Comparison of ENCODE assay signal across 21 mouse cellular contexts in genomic region chr13:83583881-83584280, GRCm38 (mm10).
DNase-seq lines count a peak whose midpoint lies in the region; ATAC-seq lines count a peak whose summit lies in the region.
"Had no signal": no experiment of that assay in that cellular context is flagged by ENCODE, and none has a peak within 500 bp of the region (broad histone marks: within the 10 kb centered on the region; RNA-seq: fewer than 3 reads in every experiment).

No protein-coding gene starts in this region.

- peak; percentile 80 for DNase-seq in heart, adult 11 months
- DNase-seq in heart, adult 9 months (ENCODE audit: low spot score in 2 of 2): no peak
- DNase-seq: adrenal gland, postnatal 36 days; cerebellum, postnatal 14 days; gastrocnemius, postnatal 14 days; kidney, postnatal 10 days; lung, adult 2 months; lung, postnatal 4 days had no signal

- no peaks in the 10 kb centered on the region for H3K27me3 ChIP-seq in hindbrain, embryonic 16.5 days (replicated peaks; ENCODE audit: control insufficient read depth, insufficient read depth, low read length)
- H3K27me3 ChIP-seq in hindbrain, embryonic 12.5 days: no peaks in the 10 kb centered on the region
- H3K27me3 ChIP-seq in forebrain, embryonic 15.5 days: no peaks in the 10 kb centered on the region
- no peaks in the 10 kb centered on the region for H3K27me3 ChIP-seq in intestine, embryonic 16.5 days (replicated peaks; ENCODE audit: control insufficient read depth, insufficient read depth, low read length)
- H3K27me3 ChIP-seq: embryonic facial prominence, embryonic 13.5 days had no signal

- H3K4me3 ChIP-seq in hindbrain, embryonic 16.5 days (ENCODE audit: low read length): no peak overlapping the region
- no peak overlapping the region for H3K4me3 ChIP-seq in hindbrain, embryonic 12.5 days
- H3K4me3 ChIP-seq in brown adipose tissue, adult 24 weeks (ENCODE audit: insufficient read depth, low read depth, low read length): no peak overlapping the region
- no peak overlapping the region for H3K4me3 ChIP-seq in forebrain, embryonic 15.5 days
- H3K4me3 ChIP-seq in intestine, embryonic 16.5 days (ENCODE audit: low read length): no peak overlapping the region
- H3K4me3 ChIP-seq: embryonic facial prominence, embryonic 13.5 days; hindbrain, embryonic 10.5 days; layer of hippocampus, adult 2 months; limb, embryonic 10.5 days; midbrain, embryonic 10.5 days had no signal

- no peak overlapping the region for H3K9ac ChIP-seq in hindbrain, embryonic 16.5 days (ENCODE audit: low read depth, low read length)
- H3K9ac ChIP-seq in hindbrain, embryonic 12.5 days: no peak overlapping the region
- H3K9ac ChIP-seq in forebrain, embryonic 15.5 days (replicated peaks): no peak overlapping the region
- H3K9ac ChIP-seq in intestine, embryonic 16.5 days (ENCODE audit: low read depth, low read length): no peak overlapping the region
- H3K9ac ChIP-seq: embryonic facial prominence, embryonic 13.5 days had no signal

- H3K4me1 ChIP-seq in hindbrain, embryonic 16.5 days (ENCODE audit: control insufficient read depth, insufficient read depth, low read depth, low read length): no peaks in the 10 kb centered on the region
- H3K4me1 ChIP-seq in hindbrain, embryonic 12.5 days: no peaks in the 10 kb centered on the region
- peaks cover 13% of the 10 kb centered on the region for H3K4me1 ChIP-seq in brown adipose tissue, adult 24 weeks (ENCODE audit: control insufficient read depth, insufficient read depth, insufficient read length, low read length)
- no peaks in the 10 kb centered on the region for H3K4me1 ChIP-seq in forebrain, embryonic 15.5 days
- H3K4me1 ChIP-seq in intestine, embryonic 16.5 days (ENCODE audit: control insufficient read depth, insufficient read depth, low read length): no peaks in the 10 kb centered on the region
- H3K4me1 ChIP-seq: embryonic facial prominence, embryonic 13.5 days; hindbrain, embryonic 10.5 days; limb, embryonic 10.5 days; midbrain, embryonic 10.5 days had no signal

- H3K9me3 ChIP-seq in hindbrain, embryonic 16.5 days (ENCODE audit: control insufficient read depth, low read length): no peaks in the 10 kb centered on the region
- H3K9me3 ChIP-seq in hindbrain, embryonic 12.5 days (replicated peaks): no peaks in the 10 kb centered on the region
- H3K9me3 ChIP-seq in forebrain, embryonic 15.5 days: no peaks in the 10 kb centered on the region
- H3K9me3 ChIP-seq in intestine, embryonic 16.5 days (ENCODE audit: control insufficient read depth, low read length): no peaks in the 10 kb centered on the region
- H3K9me3 ChIP-seq: embryonic facial prominence, embryonic 13.5 days; hindbrain, embryonic 10.5 days; limb, embryonic 10.5 days; midbrain, embryonic 10.5 days had no signal

- peak; percentile 63; the same call in 1 of the 2 replicates for ATAC-seq in hindbrain, embryonic 16.5 days
- ATAC-seq in hindbrain, embryonic 12.5 days (ENCODE audit: low FRiP score): no peak
- ATAC-seq in forebrain, embryonic 15.5 days (replicated peaks): 0 out of 2 replicates have a peak, but pooled peaks have one; percentile 32
- no peak for ATAC-seq in intestine, embryonic 16.5 days
- ATAC-seq: intestine, postnatal 0 days had no signal

- H3K4me2 ChIP-seq in hindbrain, embryonic 16.5 days (ENCODE audit: low read length): no peak overlapping the region
- no peak overlapping the region for H3K4me2 ChIP-seq in hindbrain, embryonic 12.5 days (replicated peaks)
- H3K4me2 ChIP-seq in forebrain, embryonic 15.5 days (replicated peaks): no peak overlapping the region
- H3K4me2 ChIP-seq in intestine, embryonic 16.5 days (ENCODE audit: low read depth, low read length): no peak overlapping the region
- H3K4me2 ChIP-seq: embryonic facial prominence, embryonic 13.5 days; liver, embryonic 11.5 days had no signal

- WGBS in hindbrain, embryonic 16.5 days: 64% methylated on average over 4 of the region's 4 CpGs
- WGBS in hindbrain, embryonic 12.5 days: 43% methylated on average over 4 of the region's 4 CpGs
- WGBS in forebrain, embryonic 15.5 days: 28% methylated on average over 4 of the region's 4 CpGs
- WGBS in intestine, embryonic 16.5 days: 86% methylated on average over 4 of the region's 4 CpGs

- H3K27ac ChIP-seq in hindbrain, embryonic 16.5 days (ENCODE audit: low read depth, low read length): no peak overlapping the region
- H3K27ac ChIP-seq in hindbrain, embryonic 12.5 days: no peak overlapping the region
- H3K27ac ChIP-seq in brown adipose tissue, adult 24 weeks (replicated peaks; ENCODE audit: low read depth, low read length): peak overlapping the region; percentile 54; the same call in 1 of the 2 replicates
- H3K27ac ChIP-seq in forebrain, embryonic 15.5 days (replicated peaks): no peak overlapping the region
- H3K27ac ChIP-seq in intestine, embryonic 16.5 days (ENCODE audit: low read length): no peak overlapping the region
- H3K27ac ChIP-seq: embryonic facial prominence, embryonic 13.5 days; hindbrain, embryonic 10.5 days; layer of hippocampus, adult 2 months; limb, embryonic 10.5 days; midbrain, embryonic 10.5 days; stomach, postnatal 0 days had no signal

- H3K36me3 ChIP-seq in hindbrain, embryonic 16.5 days (ENCODE audit: control insufficient read depth, insufficient read depth, low read length): no peaks in the 10 kb centered on the region
- H3K36me3 ChIP-seq in hindbrain, embryonic 12.5 days: no peaks in the 10 kb centered on the region
- H3K36me3 ChIP-seq in forebrain, embryonic 15.5 days: no peaks in the 10 kb centered on the region
- no peaks in the 10 kb centered on the region for H3K36me3 ChIP-seq in intestine, embryonic 16.5 days (ENCODE audit: control insufficient read depth, insufficient read depth, low read length)
- H3K36me3 ChIP-seq: embryonic facial prominence, embryonic 13.5 days; hindbrain, embryonic 10.5 days; limb, embryonic 10.5 days; midbrain, embryonic 10.5 days had no signal

Comparison
In these comparisons a context has a peak if more than half of its experiments do, and no peak if none do; other contexts are left out.
1. ATAC-seq: peak in hindbrain, embryonic 16.5 days (single experiment) and forebrain, embryonic 15.5 days (single experiment); none in hindbrain, embryonic 12.5 days (single experiment) and intestine, embryonic 16.5 days (single experiment).